Mouse (Mus musculus): ENCODE measurements at regions not wholly inside any gene's neighbourhood (a gene's known extent, or its start where the extent isn't known, plus 50 kb on each side); places are given as distances from the start of the nearest gene placed in this dataset.

GRCm38 (mm10) chr12:112372234-112373050, 116.8 kb upstream of the A530016L24Rik start:
- no peak for DNase-seq (ENCODE audit: extremely low read depth, insufficient read length, low spot score)

GRCm38 (mm10) chr12:112373966-112374365, 115.3 kb upstream of the A530016L24Rik start:
- DNase-seq (ENCODE audit: extremely low read depth, insufficient read length, low spot score) = no peak

- no peak for DNase-seq (ENCODE audit: extremely low read depth, insufficient read length, low spot score)
Observed at GRCm38 (mm10) chr12:112376236-112376635, 113.0 kb upstream of the A530016L24Rik start.

GRCm38 (mm10) chr12:112376701-112377100, 112.5 kb upstream of the A530016L24Rik start:
- no peak for DNase-seq (ENCODE audit: extremely low read depth, insufficient read length, low spot score)

GRCm38 (mm10) chr12:112378482-112379243, 110.6 kb upstream of the A530016L24Rik start:
- no peak for DNase-seq (ENCODE audit: extremely low read depth, insufficient read length, low spot score)

GRCm38 (mm10) chr12:112387836-112388235, 101.4 kb upstream of the A530016L24Rik start:
- DNase-seq (ENCODE audit: extremely low read depth, insufficient read length, low spot score) = no peak

- no peak for DNase-seq (ENCODE audit: extremely low read depth, insufficient read length, low spot score)
Observed at GRCm38 (mm10) chr12:112395909-112396308, 93.3 kb upstream of the A530016L24Rik start.

GRCm38 (mm10) chr12:112403688-112404240, 85.5 kb upstream of the A530016L24Rik start:
- no peak for DNase-seq (ENCODE audit: extremely low read depth, insufficient read length, low spot score)

- DNase-seq (ENCODE audit: extremely low read depth, insufficient read length, low spot score) = no peak
Observed at GRCm38 (mm10) chr12:112404338-112404737, 84.9 kb upstream of the A530016L24Rik start.

GRCm38 (mm10) chr12:112405781-112406213, 83.5 kb upstream of the A530016L24Rik start:
- no peak for DNase-seq (ENCODE audit: extremely low read depth, insufficient read length, low spot score)

GRCm38 (mm10) chr12:112411612-112412350, 77.5 kb upstream of the A530016L24Rik start:
- no peak for DNase-seq (ENCODE audit: extremely low read depth, insufficient read length, low spot score)

- DNase-seq (ENCODE audit: extremely low read depth, insufficient read length, low spot score) = no peak
Observed at GRCm38 (mm10) chr12:112412351-112412697, 76.9 kb upstream of the A530016L24Rik start.

DNA sequence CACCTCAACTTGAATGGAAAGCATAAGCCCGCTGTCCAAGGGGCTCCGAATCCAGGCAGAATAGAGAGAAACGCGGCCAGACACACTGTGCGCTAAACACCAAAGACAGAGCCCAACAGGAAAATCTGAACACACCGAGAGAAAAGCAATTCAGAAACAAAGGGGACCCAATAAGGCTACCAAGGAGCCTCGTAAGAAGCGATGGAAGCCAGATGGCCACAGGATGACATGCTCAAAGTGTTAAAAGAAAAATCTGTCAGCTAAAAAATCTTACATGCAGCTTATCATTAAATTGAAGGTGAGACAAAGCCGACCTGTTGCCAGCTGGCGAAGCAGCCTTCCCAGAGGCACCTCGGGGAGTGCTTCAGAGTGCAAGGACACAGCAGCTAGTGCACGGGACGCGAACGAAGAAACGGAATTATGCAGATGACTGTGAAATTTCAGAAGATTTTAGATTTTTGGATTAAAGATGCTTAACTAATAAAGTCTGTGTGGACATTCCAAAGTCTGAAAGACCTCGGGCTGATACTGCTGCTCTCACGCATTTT, 73.2 kb upstream of the A530016L24Rik start:
- DNase-seq (ENCODE audit: extremely low read depth, insufficient read length, low spot score) = no peak

GRCm38 (mm10) chr12:112416537-112416936, 72.7 kb upstream of the A530016L24Rik start:
- no peak for DNase-seq (ENCODE audit: extremely low read depth, insufficient read length, low spot score)

DNA sequence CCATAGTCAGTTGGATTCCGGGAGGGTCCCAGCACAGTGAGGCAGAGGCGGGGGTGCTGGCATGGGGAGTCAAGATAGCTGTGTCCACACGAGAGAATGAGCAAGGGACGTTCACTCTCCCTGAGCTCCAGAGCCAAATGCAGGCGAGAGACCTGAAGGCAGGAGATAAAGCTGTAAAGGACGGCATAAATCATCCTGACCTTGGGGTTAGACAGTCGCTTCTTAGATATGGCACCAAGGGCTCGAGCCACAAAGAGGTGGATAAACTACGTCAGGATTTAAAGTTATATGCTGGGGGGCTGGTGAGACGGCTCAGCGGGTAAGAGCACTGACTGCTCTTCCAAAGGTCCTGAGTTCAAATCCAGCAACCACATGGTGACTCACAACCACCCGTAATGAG, 70.6 kb upstream of the A530016L24Rik start:
- DNase-seq (ENCODE audit: extremely low read depth, insufficient read length, low spot score) = no peak

GRCm38 (mm10) chr12:112422177-112422576, 67.1 kb upstream of the A530016L24Rik start:
- DNase-seq (ENCODE audit: extremely low read depth, insufficient read length, low spot score) = no peak

DNA sequence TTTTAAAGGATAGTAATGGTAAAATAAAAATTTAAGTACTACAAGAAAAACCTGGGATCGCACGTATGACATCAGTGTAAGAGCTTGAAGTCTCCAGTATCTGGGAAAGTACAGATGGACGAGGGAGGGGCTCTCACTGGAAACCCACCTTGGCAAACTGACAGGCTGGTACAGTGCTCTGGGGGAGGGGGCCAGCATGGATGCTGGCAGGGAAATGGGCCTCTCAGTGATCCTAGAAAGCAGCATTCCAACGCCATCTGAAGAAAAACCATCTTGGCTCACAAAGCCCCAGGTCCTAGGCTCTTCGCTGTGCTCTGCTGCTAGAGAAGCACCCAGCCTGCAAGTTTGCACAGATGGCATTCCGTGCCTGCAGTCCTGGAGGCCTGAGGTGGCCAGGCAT, 65.1 kb upstream of the A530016L24Rik start:
- no peak for DNase-seq (ENCODE audit: extremely low read depth, insufficient read length, low spot score)

GRCm38 (mm10) chr12:112426681-112427080, 62.6 kb upstream of the A530016L24Rik start:
- DNase-seq (ENCODE audit: extremely low read depth, insufficient read length, low spot score) = peak; percentile 63

GRCm38 (mm10) chr12:112430104-112430846, 59.0 kb upstream of the A530016L24Rik start:
- DNase-seq (ENCODE audit: extremely low read depth, insufficient read length, low spot score) = no peak

GRCm38 (mm10) chr12:112433315-112433714, 55.9 kb upstream of the A530016L24Rik start:
- DNase-seq (ENCODE audit: extremely low read depth, insufficient read length, low spot score) = no peak

Data from 3134 (cell line).